Mouse (Mus musculus): ENCODE results near the gene Fbln7. TPM values are rescaled to one million over a fixed set of nuclear protein-coding genes. Genes with fewer than 3 reads are reported as not detected.

Fbln7 gene
- total and polyA plus RNA-seq, 3 experiments, result not detected

DNA sequence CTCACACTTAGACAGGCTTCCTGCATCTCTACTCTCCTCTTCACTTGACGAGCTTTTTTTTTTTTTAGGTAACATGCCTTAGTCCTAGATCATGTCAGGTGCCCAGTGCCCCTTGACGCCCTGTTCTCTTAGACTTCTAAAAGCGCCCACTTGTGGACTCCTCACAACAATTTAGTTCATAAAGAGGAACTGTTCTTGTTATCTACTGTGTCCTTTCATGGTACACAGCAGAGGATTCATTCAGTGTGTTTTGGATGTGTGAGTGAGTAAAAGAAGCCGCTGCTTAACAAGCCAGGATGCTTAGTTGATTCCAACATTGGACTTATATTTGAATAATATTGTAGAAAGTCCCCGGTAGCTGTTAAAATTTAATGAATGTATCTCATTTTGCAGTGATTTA, 38.9 kb upstream of the Fbln7 start:
- Histone ChIP-seq H3K9ac (ENCODE audit: control insufficient read depth, low read depth, low read length, poor library complexity, severe bottlenecking) (no peak overlapping the region), H3K27me3 (ENCODE audit: control insufficient read depth in 1 of 2, insufficient read depth in 2 of 2, low read length in 2 of 2) (no peaks in the 10 kb centered on the region), H3K4me3 (ENCODE audit: control insufficient read depth in 1 of 2, insufficient read depth in 1 of 2, low read depth in 2 of 2, low read length in 2 of 2) (no peak overlapping the region), H3K36me3 (ENCODE audit: control insufficient read depth in 1 of 2, insufficient read depth in 2 of 2, low read length in 2 of 2) (peaks cover 0 to 9% of the 10 kb centered on the region in 2 experiments; a peak in 2 of 4 replicates), H3K27ac (ENCODE audit: control insufficient read depth, low read depth, low read length) (peak overlapping the region; percentile 11), H3K4me1 (ENCODE audit: control insufficient read depth in 1 of 2, insufficient read depth in 2 of 2, low read length in 2 of 2) (peaks cover 6 to 15% of the 10 kb centered on the region in 2 experiments), H3K9me3 (replicated peaks; ENCODE audit: insufficient read depth, low read length) (no peaks in the 10 kb centered on the region), H3K79me2 (ENCODE audit: control insufficient read depth, insufficient read depth, low read length, poor library complexity) (peaks cover 4% of the 10 kb centered on the region)
- no peak for TF ChIP-seq ZC3H11A (IDR thresholded peaks at IDR 0.05; ENCODE audit: low read depth, low read length)
- peak; percentile 57 for TF ChIP-seq GATA1 (IDR thresholded peaks at IDR 0.05; ENCODE audit: low read depth, low read length)
- no peak for TF ChIP-seq MYC (IDR thresholded peaks at IDR 0.05; ENCODE audit: low read depth, low read length)
- no peak for TF ChIP-seq MYB (IDR thresholded peaks at IDR 0.05; ENCODE audit: low read depth, low read length)
- no peak for TF ChIP-seq NELFE (IDR thresholded peaks at IDR 0.05; ENCODE audit: low read depth, low read length)
- no peak for TF ChIP-seq CHD1 (IDR thresholded peaks at IDR 0.05; ENCODE audit: low read depth, low read length)
- TF ChIP-seq BHLHE40 (IDR thresholded peaks at IDR 0.05; ENCODE audit: borderline replicate concordance, low read depth, low read length), result no peak
- TF ChIP-seq USF1 (IDR thresholded peaks at IDR 0.05; ENCODE audit: low read depth, low read length), result no peak
- 0 out of 2 replicates have a peak, but pooled peaks have one; percentile 12 for TF ChIP-seq TCF12 (IDR thresholded peaks at IDR 0.05; ENCODE audit: low read depth, low read length)
- no peak for TF ChIP-seq MEF2A (IDR thresholded peaks at IDR 0.05; ENCODE audit: extremely low read depth, insufficient replicate concordance, low read depth, low read length, poor library complexity, severe bottlenecking)
- DNase-seq (ENCODE audit: low read depth, low spot score), result peak; percentile 71

DNA sequence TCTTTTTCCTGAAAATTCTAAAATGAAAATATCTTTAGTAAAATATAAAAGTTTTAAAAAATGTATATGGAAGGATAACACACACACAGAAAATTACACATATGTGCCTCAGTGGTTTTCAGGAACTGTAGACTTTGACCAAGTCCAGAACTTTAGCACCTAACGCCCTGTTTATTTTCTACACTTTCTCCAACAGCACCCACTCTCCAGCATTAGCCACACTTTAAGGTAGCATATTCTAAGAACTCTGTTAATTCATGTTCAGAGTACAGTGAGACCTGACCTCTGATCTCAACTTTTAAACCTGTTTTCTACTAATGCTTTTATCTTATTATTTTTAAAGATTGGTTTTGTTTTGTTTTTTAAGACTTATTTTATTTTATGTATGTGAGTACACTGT, 35.0 kb upstream of the Fbln7 start:
- Histone ChIP-seq H3K79me2 (ENCODE audit: control insufficient read depth, insufficient read depth, low read length, poor library complexity) (no peaks in the 10 kb centered on the region), H3K4me3 (ENCODE audit: control insufficient read depth in 1 of 2, insufficient read depth in 1 of 2, low read depth in 2 of 2, low read length in 2 of 2) (no peak overlapping the region), H3K9me3 (replicated peaks; ENCODE audit: insufficient read depth, low read length) (no peaks in the 10 kb centered on the region), H3K9ac (ENCODE audit: control insufficient read depth, low read depth, low read length, poor library complexity, severe bottlenecking) (no peak overlapping the region), H3K27ac (ENCODE audit: control insufficient read depth, low read depth, low read length) (no peak overlapping the region), H3K36me3 (ENCODE audit: control insufficient read depth in 1 of 2, insufficient read depth in 2 of 2, low read length in 2 of 2) (peaks cover 0 to 5% of the 10 kb centered on the region in 2 experiments; a peak in 2 of 4 replicates), H3K27me3 (ENCODE audit: control insufficient read depth in 1 of 2, insufficient read depth in 2 of 2, low read length in 2 of 2) (no peaks in the 10 kb centered on the region), H3K4me1 (ENCODE audit: control insufficient read depth in 1 of 2, insufficient read depth in 2 of 2, low read length in 2 of 2) (peaks cover 3 to 6% of the 10 kb centered on the region in 2 experiments; a peak in 3 of 4 replicates)
- no peak for TF ChIP-seq TCF12 (IDR thresholded peaks at IDR 0.05; ENCODE audit: low read depth, low read length)
- no peak for TF ChIP-seq MAZ (IDR thresholded peaks at IDR 0.05; ENCODE audit: low read depth, low read length)
- TF ChIP-seq GATA1 (IDR thresholded peaks at IDR 0.05; ENCODE audit: low read depth, low read length), result no peak
- TF ChIP-seq HCFC1 (IDR thresholded peaks at IDR 0.05; ENCODE audit: low read depth, low read length), result no peak
- TF ChIP-seq JUND (IDR thresholded peaks at IDR 0.05; ENCODE audit: low read depth, low read length), result no peak
- TF ChIP-seq MYC (IDR thresholded peaks at IDR 0.05; ENCODE audit: low read depth, low read length), result no peak
- TF ChIP-seq NELFE (IDR thresholded peaks at IDR 0.05; ENCODE audit: low read depth, low read length), result no peak
- no peak for TF ChIP-seq RAD21 (IDR thresholded peaks at IDR 0.05; ENCODE audit: low read depth, low read length)
- TF ChIP-seq POLR2AphosphoS5 (IDR thresholded peaks at IDR 0.05; ENCODE audit: borderline replicate concordance, low read depth, low read length), result no peak
- TF ChIP-seq ZC3H11A (IDR thresholded peaks at IDR 0.05; ENCODE audit: low read depth, low read length), result no peak
- no peak for DNase-seq (ENCODE audit: low read depth, low spot score)
